Mouse (Mus musculus) MEL (cell line): ENCODE results near the gene Snrnp48. TPM values are rescaled to one million over a fixed set of nuclear protein-coding genes. Genes with fewer than 3 reads are reported as not detected.

Experiments
- DNase-seq: peaks from one replicate; pipeline ENCODE4 v3.0.0; 2011; ENCODE audit warnings: low read depth, low spot score
- H3K27ac ChIP-seq: 2 replicates; pipeline ENCODE4 v1.5.1; 2012; ENCODE audit warnings: low read depth, mild to moderate bottlenecking, control low read depth, low read length, moderate library complexity; ENCODE audit not compliant: control insufficient read depth
- H3K27me3 ChIP-seq, 2 experiments: fragments of 150-350 bp in 1 of 2; sonication (generic) in 1 of 2; 2 replicates each; pipeline ENCODE4 v1.6.1; 2012; ENCODE audit warnings: low read length in 2 of 2, mild to moderate bottlenecking in 2 of 2, improper control_type of control experiment in 1 of 2, moderate library complexity in 1 of 2; ENCODE audit not compliant: insufficient read depth in 2 of 2, control insufficient read depth in 1 of 2
- H3K36me3 ChIP-seq, 2 experiments: 2 replicates each; pipeline ENCODE4 v1.6.1; 2012 to 2014; ENCODE audit warnings: low read length in 2 of 2, improper control_type of control experiment in 1 of 2, inconsistent platforms in 1 of 2, mild to moderate bottlenecking in 1 of 2; ENCODE audit not compliant: insufficient read depth in 2 of 2, control insufficient read depth in 1 of 2
- H3K4me1 ChIP-seq, 2 experiments: fragments of 150-350 bp in 1 of 2; sonication (generic) in 1 of 2; 2 replicates each; pipeline ENCODE4 v1.6.1; 2012; ENCODE audit warnings: low read length in 2 of 2, improper control_type of control experiment in 1 of 2, mild to moderate bottlenecking in 1 of 2; ENCODE audit not compliant: insufficient read depth in 2 of 2, control insufficient read depth in 1 of 2
- H3K4me3 ChIP-seq, 2 experiments: fragments of 150-350 bp in 1 of 2; sonication (generic) in 1 of 2; 2 replicates each; pipeline ENCODE4 v1.5.1; 2012; ENCODE audit warnings: low read depth in 2 of 2, low read length in 2 of 2, mild to moderate bottlenecking in 2 of 2, moderate library complexity in 2 of 2, control low read depth in 1 of 2, improper control_type of control experiment in 1 of 2; ENCODE audit not compliant: control insufficient read depth in 1 of 2, insufficient read depth in 1 of 2
- H3K79me2 ChIP-seq: 2 replicates; pipeline ENCODE4 v1.6.1; 2012; ENCODE audit warnings: mild to moderate bottlenecking, low read length, moderate library complexity; ENCODE audit not compliant: control insufficient read depth, poor library complexity, insufficient read depth
- H3K9ac ChIP-seq: 2 replicates; pipeline ENCODE4 v1.6.1; 2012; ENCODE audit warnings: low read depth, mild to moderate bottlenecking, control low read depth, low read length, moderate library complexity; ENCODE audit not compliant: control insufficient read depth, poor library complexity, severe bottlenecking
- H3K9me3 ChIP-seq: fragments of 150-350 bp; sonication (generic); replicated peaks from 2 replicates; pipeline ENCODE4 v1.6.1; 2012; ENCODE audit warnings: mild to moderate bottlenecking, low read length, improper control_type of control experiment, moderate library complexity; ENCODE audit not compliant: insufficient read depth
- CHD1 ChIP-seq: IDR thresholded peaks from 2 replicates; pipeline ENCODE4 v1.6.1; 2012; ENCODE audit warnings: low read depth, mild to moderate bottlenecking, inconsistent platforms, low read length, improper control_type of control experiment
- CTCF ChIP-seq, 3 experiments: IDR thresholded peaks in 2 of 3; conservative IDR thresholded peaks in 1 of 3; 2 replicates each; pipeline ENCODE4 v1.5.1; 2011 to 2012; ENCODE audit warnings: low read length in 3 of 3, low read depth in 2 of 3, mild to moderate bottlenecking in 2 of 3, improper control_type of control experiment in 1 of 3, inconsistent platforms in 1 of 3, mixed read lengths in 1 of 3, moderate library complexity in 1 of 3; ENCODE audit not compliant: control insufficient read depth in 1 of 3, insufficient read depth in 1 of 3, poor library complexity in 1 of 3, severe bottlenecking in 1 of 3
- E2F4 ChIP-seq: IDR thresholded peaks from 2 replicates; pipeline ENCODE4 v1.6.1; 2011; ENCODE audit warnings: low read depth, low read length, improper control_type of control experiment, borderline replicate concordance
- GABPA ChIP-seq: IDR thresholded peaks from 2 replicates; pipeline ENCODE4 v1.6.1; 2012; ENCODE audit warnings: low read depth, mild to moderate bottlenecking, inconsistent platforms, low read length, improper control_type of control experiment, moderate library complexity
- GATA1 ChIP-seq: IDR thresholded peaks from 2 replicates; pipeline ENCODE4 v1.6.1; 2011; ENCODE audit warnings: low read depth, low read length, improper control_type of control experiment
- HCFC1 ChIP-seq: IDR thresholded peaks from 2 replicates; pipeline ENCODE4 v1.6.1; 2012; ENCODE audit warnings: low read depth, mild to moderate bottlenecking, inconsistent platforms, low read length, improper control_type of control experiment, moderate library complexity
- JUND ChIP-seq: IDR thresholded peaks from 2 replicates; pipeline ENCODE4 v1.6.1; 2011; ENCODE audit warnings: low read depth, mild to moderate bottlenecking, improper control_type of control experiment, low read length
- MAX ChIP-seq: IDR thresholded peaks from 2 replicates; pipeline ENCODE4 v1.6.1; 2011; ENCODE audit warnings: low read length, improper control_type of control experiment
- MAZ ChIP-seq: IDR thresholded peaks from 2 replicates; pipeline ENCODE4 v1.6.1; 2012; ENCODE audit warnings: low read depth, mild to moderate bottlenecking, inconsistent platforms, low read length, improper control_type of control experiment
- MXI1 ChIP-seq: IDR thresholded peaks from 2 replicates; pipeline ENCODE4 v1.6.1; 2011; ENCODE audit warnings: mild to moderate bottlenecking, low read depth, low read length, improper control_type of control experiment
- MYB ChIP-seq: IDR thresholded peaks from 2 replicates; pipeline ENCODE4 v1.6.1; 2011; ENCODE audit warnings: mild to moderate bottlenecking, low read depth, low read length, improper control_type of control experiment
- POLR2A ChIP-seq, 2 experiments: IDR thresholded peaks; 2 replicates each; pipeline ENCODE4 v1.6.1; 2011 to 2012; ENCODE audit warnings: low read length in 2 of 2, mild to moderate bottlenecking in 2 of 2, control low read depth in 1 of 2, improper control_type of control experiment in 1 of 2, low read depth in 1 of 2, moderate library complexity in 1 of 2; ENCODE audit not compliant: control insufficient read depth in 1 of 2, insufficient read depth in 1 of 2, poor library complexity in 1 of 2
- POLR2AphosphoS2 ChIP-seq: IDR thresholded peaks from 2 replicates; pipeline ENCODE4 v1.6.1; 2011; ENCODE audit warnings: low read length, improper control_type of control experiment
- RAD21 ChIP-seq: IDR thresholded peaks from 2 replicates; pipeline ENCODE4 v1.6.1; 2011; ENCODE audit warnings: mild to moderate bottlenecking, low read depth, low read length, improper control_type of control experiment
- SMC3 ChIP-seq: IDR thresholded peaks from 2 replicates; pipeline ENCODE4 v1.6.1; 2011; ENCODE audit warnings: low read depth, low read length, improper control_type of control experiment
- TAL1 ChIP-seq: IDR thresholded peaks from 2 replicates; pipeline ENCODE4 v1.6.1; 2012; ENCODE audit warnings: mild to moderate bottlenecking, inconsistent platforms, low read length, moderate library complexity, mixed read lengths
- TBP ChIP-seq: IDR thresholded peaks from 2 replicates; pipeline ENCODE4 v1.8.0; 2011; ENCODE audit warnings: low read depth, low read length, improper control_type of control experiment
- UBTF ChIP-seq: IDR thresholded peaks from 2 replicates; pipeline ENCODE4 v1.6.1; 2012; ENCODE audit warnings: low read depth, mild to moderate bottlenecking, inconsistent platforms, low read length, improper control_type of control experiment, moderate library complexity, borderline replicate concordance; ENCODE audit not compliant: insufficient read depth
- USF1 ChIP-seq: IDR thresholded peaks from 2 replicates; pipeline ENCODE4 v1.6.1; 2014; ENCODE audit warnings: low read depth, mild to moderate bottlenecking, inconsistent platforms, low read length, improper control_type of control experiment, moderate library complexity
- ZC3H11A ChIP-seq: IDR thresholded peaks from 2 replicates; pipeline ENCODE4 v1.6.1; 2012; ENCODE audit warnings: low read depth, mild to moderate bottlenecking, inconsistent platforms, low read length, improper control_type of control experiment
- ZKSCAN1 ChIP-seq: IDR thresholded peaks from 2 replicates; pipeline ENCODE4 v1.6.1; 2012; ENCODE audit warnings: low read depth, mild to moderate bottlenecking, inconsistent platforms, low read length, improper control_type of control experiment, moderate library complexity
- ZMIZ1 ChIP-seq: IDR thresholded peaks from 2 replicates; pipeline ENCODE4 v1.6.1; 2012; ENCODE audit warnings: low read depth, mild to moderate bottlenecking, inconsistent platforms, low read length, improper control_type of control experiment, moderate library complexity
- ZNF384 ChIP-seq: IDR thresholded peaks from 2 replicates; pipeline ENCODE4 v1.6.1; 2012; ENCODE audit warnings: low read depth, mild to moderate bottlenecking, inconsistent platforms, low read length, improper control_type of control experiment
- polyA plus RNA-seq, 2 experiments: library from polyadenylated mRNA; stranded (reverse) in 1 of 2; unstranded in 1 of 2; fragments of >175 nt in 1 of 2; fragments of >200 nt in 1 of 2; gene quantifications; 2 replicates each; pipeline versions ENCODE4 v1.2.1 to v1.2.4; 2012; ENCODE audit warnings: low replicate concordance in 2 of 2, low read depth in 1 of 2; ENCODE audit not compliant: insufficient read length in 2 of 2, insufficient read depth in 1 of 2, missing spikeins in 1 of 2
- total RNA-seq: library from RNA; depleted of rRNA; stranded (reverse); fragments of 300-350 nt; gene quantifications from 2 replicates; pipeline ENCODE4 v1.2.3, GENCODE M21; 2012

Snrnp48 gene
- total and polyA plus RNA-seq, 3 experiments = 60.4 to 134 (median 63.2) TPM

- H3K27ac ChIP-seq = no peak overlapping the region
- DNase-seq = no peak
- no peak overlapping the region for H3K9ac ChIP-seq
- H3K79me2 ChIP-seq = no peaks in the 10 kb centered on the region
- TF ChIP-seq CTCF (IDR thresholded peaks at IDR 0.05 in 2 of 3, conservative IDR thresholded peaks at IDR 0.05 in 1 of 3; ENCODE audit: control insufficient read depth in 1 of 3, insufficient read depth in 1 of 3, low read depth in 2 of 3, low read length in 3 of 3, poor library complexity in 1 of 3, severe bottlenecking in 1 of 3) (no peak), MAZ (no peak), MXI1 (no peak), MYB (no peak), SMC3 (no peak), ZKSCAN1 (no peak), TAL1 (no peak), ZMIZ1 (no peak), POLR2AphosphoS2 (no peak), ZNF384 (no peak), GABPA (no peak), UBTF (no peak), HCFC1 (no peak), USF1 (no peak), E2F4 (no peak), RAD21 (no peak), CHD1 (no peak), POLR2A (IDR thresholded peaks at IDR 0.05; ENCODE audit: control insufficient read depth in 1 of 2, insufficient read depth in 1 of 2, low read depth in 1 of 2, low read length in 2 of 2, poor library complexity in 1 of 2) (no peak), GATA1 (no peak)
- H3K4me1 ChIP-seq = no peaks in the 10 kb centered on the region
- H3K4me3 ChIP-seq = no peak overlapping the region
- no peaks in the 10 kb centered on the region for H3K9me3 ChIP-seq
- no peaks in the 10 kb centered on the region for H3K36me3 ChIP-seq
- H3K27me3 ChIP-seq = peaks cover 5 to 11% of the 10 kb centered on the region in 2 experiments; a peak in 3 of 4 replicates
Observed at GRCm38 (mm10) chr13:38170707-38171144, 34.0 kb upstream of the Snrnp48 start.

DNA sequence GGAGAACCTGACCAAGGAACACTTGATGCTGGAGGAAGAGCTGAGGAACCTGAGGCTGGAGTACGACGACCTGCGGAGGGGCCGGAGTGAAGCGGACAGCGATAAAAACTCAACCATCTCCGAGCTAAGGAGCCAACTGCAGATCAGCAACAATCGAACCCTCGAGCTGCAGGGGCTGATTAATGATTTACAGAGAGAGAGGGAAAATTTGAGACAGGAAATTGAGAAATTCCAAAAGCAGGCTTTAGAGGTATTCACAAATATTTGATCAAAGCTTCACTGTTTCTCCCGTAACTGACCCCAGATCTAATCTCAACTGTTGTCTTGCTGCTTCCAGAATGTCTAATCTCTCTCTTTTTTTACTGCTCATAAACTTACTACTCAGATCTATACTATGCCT, 11.3 kb upstream of the Snrnp48 start:
- Histone ChIP-seq H3K9ac (no peak overlapping the region), H3K79me2 (no peaks in the 10 kb centered on the region), H3K4me3 (no peak overlapping the region), H3K27me3 (peaks cover 3% of the 10 kb centered on the region in 2 experiments; a peak in 3 of 4 replicates), H3K36me3 (no peaks in the 10 kb centered on the region), H3K4me1 (no peaks in the 10 kb centered on the region), H3K9me3 (no peaks in the 10 kb centered on the region), H3K27ac (no peak overlapping the region)
- TF ChIP-seq HCFC1 (no peak), MAX (no peak), GABPA (no peak), ZMIZ1 (no peak), ZC3H11A (no peak), JUND (no peak), MYB (no peak), TBP (no peak)
- DNase-seq = no peak
